Mouse (Mus musculus): ENCODE data around the gene Hist1h3e. TPM values are rescaled to one million over a fixed set of nuclear protein-coding genes. Genes with fewer than 3 reads are reported as not detected.
"Not testable (repeated sequence)": the region's sequence is repeated elsewhere in the genome, so short reads cannot be mapped to it uniquely, and the experiment has no call there.

Gene Hist1h3e
- total RNA-seq, 2 experiments from 2014 or later, result 40.1 to 50.4 TPM

DNA sequence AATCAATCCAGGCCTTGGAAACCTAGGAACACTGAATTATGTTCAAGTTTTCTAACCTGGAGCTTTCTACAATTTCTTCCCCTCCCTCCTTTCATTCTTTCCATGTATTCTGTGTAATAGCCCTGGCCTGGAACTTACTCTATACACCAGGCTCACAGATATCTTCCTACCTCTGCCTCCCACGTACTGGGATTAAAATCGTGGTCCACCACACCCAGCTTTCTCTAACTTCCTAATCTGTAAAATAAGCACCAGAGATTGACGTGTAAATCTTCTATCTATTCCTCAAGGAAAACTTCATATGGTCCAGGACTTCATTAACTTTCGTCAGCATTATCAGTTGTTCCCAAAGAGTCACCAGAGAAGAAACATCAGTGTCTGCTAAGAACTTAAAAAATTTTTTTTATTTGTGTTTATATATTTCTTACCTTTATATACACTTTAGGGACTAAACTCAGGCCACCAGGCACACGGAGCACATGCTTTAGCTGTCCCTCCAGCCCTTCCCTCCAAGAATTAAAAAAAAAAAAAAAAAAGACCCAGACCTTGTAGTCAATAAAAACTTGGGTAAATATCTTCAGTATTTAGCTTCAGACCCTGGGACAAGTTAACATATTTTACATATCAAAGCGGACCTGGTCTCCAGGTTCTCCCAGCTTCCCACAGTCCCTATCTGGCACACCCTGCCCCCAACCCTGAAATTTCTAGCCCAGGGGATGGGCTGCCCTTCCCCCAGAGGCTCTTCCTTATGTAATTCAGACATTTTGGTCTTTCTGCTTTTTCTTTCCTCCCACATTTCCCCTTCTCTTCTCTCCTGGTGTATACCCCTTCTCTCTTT, 20.3 kb upstream of the Hist1h3e start:
- TF ChIP-seq CTCF (IDR thresholded peaks at IDR 0.05), result no peak
- DNase-seq (ENCODE audit: extremely low spot score in 1 of 2, low spot score in 2 of 2), result no peak
- Histone ChIP-seq H3K4me3 (peak overlapping the region; percentile 76), H3K27ac (peak overlapping the region; percentile 80)
- intact Hi-C loops (cut with DNase I), result loop anchor here (2.0 to 10.0 kb wide), 5 partner anchors 115 to 1865 kb away; partner anchors contain the start of genes Hist1h1a, Hist1h1b, Hist1h1t and Hist1h2ai

DNA sequence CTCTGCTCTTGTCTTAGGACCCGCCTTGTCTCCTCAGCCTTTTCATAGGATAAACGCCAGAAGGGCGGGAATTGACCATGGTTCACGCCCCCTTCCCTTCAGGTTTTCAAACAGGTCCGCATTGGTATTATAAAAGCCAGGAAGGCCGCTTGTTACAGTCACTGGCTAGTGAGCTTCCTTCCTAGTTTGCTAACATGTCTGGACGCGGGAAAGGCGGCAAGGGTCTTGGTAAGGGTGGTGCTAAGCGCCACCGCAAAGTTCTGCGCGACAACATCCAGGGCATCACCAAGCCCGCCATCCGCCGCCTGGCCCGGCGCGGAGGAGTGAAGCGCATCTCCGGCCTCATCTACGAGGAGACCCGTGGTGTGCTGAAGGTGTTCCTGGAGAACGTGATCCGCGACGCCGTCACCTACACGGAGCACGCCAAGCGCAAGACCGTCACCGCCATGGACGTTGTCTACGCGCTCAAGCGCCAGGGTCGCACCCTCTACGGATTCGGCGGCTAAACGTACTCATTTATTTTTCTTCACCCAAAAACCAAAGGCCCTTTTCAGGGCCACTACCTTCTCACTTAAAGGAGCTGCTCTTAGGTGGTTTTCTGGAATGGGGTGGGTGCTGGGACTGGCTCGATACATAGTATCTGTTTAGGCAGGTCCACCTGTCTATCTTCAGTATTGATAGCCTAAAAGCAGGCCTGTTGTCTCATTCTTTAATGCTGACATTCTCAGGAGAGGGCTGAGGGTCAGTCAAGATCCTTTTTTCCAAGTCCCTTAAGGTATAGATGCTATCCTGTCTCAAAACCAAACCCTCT, 19.4 kb upstream of the Hist1h3e start, which contains the start of gene Hist1h4d:
Gene Hist1h4d, plus strand, starts transcription at position 191 of the 811 bp plus-strand sequence.
- intact Hi-C loops (cut with DNase I), result loop anchor here (2.0 to 10.0 kb wide), 5 partner anchors 116 to 1864 kb away; partner anchors contain the start of genes Hist1h1a, Hist1h1b, Hist1h1t and Hist1h2ai
- no peak for TF ChIP-seq CTCF (IDR thresholded peaks at IDR 0.05)
- Histone ChIP-seq H3K27ac (peak within 1 kb of the TSS; percentile 80), H3K4me3 (peak within 1 kb of the TSS; percentile 76)
- DNase-seq (ENCODE audit: extremely low spot score in 1 of 2, low spot score in 2 of 2), result peak; percentile 96 to 97

DNA sequence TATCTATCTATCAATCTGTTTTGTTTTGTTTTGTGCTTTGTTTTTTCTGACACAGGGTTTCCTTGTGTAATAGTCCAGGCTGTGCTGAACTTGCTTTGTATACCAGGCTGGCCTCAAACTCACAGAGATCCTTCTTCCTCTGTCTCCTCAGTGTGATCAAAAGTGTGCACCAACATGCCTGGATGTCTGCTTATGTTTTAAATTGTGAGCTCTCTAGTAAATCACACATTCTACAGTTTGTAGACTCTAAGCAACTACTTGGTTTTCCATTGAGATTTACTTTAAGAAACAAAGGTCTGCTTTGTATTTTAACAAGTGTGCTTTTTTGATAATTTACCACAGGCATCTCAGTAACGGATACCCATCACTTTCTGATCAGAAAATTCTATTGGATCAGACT, 15.7 kb upstream of the Hist1h3e start:
- no peak for TF ChIP-seq CTCF (IDR thresholded peaks at IDR 0.05)
- no peak for DNase-seq (ENCODE audit: extremely low spot score in 1 of 2, low spot score in 2 of 2)
- intact Hi-C loops (cut with DNase I), result no loop called here
- Histone ChIP-seq H3K4me3 (no peak overlapping the region), H3K27ac (no peak overlapping the region)

DNA sequence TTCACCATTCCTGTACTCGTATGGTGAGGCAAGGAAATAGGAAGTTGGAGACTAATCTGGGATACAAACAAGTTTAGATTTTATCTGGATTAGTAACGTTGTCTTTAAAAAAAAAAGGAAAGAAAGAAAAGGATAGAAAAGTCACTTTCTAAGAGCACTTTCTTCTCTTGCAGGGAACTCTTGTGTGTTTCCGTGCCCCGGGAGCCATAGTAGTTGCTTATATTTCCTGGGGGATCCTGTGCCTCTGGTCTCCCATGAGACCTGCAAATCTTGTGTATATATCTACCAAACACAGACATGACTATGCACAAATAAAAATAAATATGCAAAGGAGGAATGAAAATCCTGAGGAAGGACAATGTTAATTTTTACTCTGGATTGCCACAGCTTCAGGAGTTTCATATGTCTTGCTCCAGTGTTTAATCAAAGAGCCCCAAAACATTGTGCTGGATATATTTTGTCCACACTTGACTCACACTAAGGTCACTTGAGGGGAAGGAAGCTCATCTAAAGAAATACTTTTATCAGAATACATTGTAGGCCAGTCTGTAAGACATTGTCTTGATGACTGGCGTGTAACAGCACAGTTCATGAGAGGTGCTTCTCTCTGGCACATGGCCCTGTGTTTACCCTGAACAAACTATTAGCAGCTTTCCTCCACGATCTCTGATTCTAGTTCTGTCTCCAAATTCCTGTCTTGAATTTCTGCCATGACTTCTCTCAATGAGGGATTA, 14.9 kb upstream of the Hist1h3e start:
- no peak for TF ChIP-seq CTCF (IDR thresholded peaks at IDR 0.05)
- no peak overlapping the region for H3K27ac ChIP-seq
- DNase-seq (ENCODE audit: extremely low spot score in 1 of 2, low spot score in 2 of 2), result no peak
- H3K4me3 ChIP-seq, result no peak overlapping the region
- intact Hi-C loops (cut with DNase I), result no loop called here

DNA sequence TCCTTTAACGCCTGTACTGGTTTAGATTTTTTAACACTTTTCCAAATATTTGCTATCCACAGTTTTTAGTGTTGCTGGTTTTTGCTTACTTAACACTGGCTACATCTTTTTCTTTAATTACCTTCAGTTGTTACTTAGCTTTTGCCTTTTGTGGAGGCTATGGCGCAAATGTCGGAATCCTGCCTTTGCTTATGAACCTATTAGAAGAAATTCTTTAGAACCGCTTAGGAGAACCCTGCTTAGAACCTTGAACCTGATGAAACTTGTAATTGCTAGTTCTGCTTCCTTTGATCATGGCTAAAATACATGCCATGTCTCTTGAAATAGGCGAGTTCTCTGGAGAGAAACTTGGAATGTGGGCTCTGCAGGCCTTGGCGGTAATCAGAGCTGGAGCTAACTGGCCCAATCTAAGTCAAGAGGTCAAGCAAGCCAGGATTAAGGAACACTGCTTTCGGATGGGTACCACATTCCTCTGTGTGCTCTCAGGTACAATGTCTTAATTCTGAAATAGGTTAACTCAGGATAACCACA, 14.2 kb upstream of the Hist1h3e start:
- Histone ChIP-seq H3K27ac (peak overlapping the region; percentile 80), H3K4me3 (peak overlapping the region; percentile 42)
- no peak for TF ChIP-seq CTCF (IDR thresholded peaks at IDR 0.05)
- no peak for DNase-seq (ENCODE audit: extremely low spot score in 1 of 2, low spot score in 2 of 2)
- intact Hi-C loops (cut with DNase I), result no loop called here

DNA sequence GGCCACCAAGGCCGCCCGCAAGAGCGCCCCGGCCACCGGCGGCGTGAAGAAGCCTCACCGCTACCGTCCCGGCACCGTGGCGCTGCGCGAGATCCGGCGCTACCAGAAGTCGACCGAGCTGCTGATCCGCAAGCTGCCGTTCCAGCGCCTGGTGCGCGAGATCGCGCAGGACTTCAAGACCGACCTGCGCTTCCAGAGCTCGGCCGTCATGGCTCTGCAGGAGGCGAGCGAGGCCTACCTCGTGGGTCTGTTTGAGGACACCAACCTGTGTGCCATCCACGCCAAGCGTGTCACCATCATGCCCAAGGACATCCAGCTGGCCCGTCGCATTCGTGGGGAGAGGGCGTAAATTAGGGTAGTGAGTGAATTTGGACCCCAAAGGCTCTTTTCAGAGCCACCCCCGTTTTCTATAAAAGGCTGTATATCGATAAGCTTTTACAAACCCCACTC, 13.7 kb upstream of the Hist1h3e start:
- intact Hi-C loops (cut with DNase I), result not testable (repeated sequence)
- H3K27ac ChIP-seq, result peak overlapping the region; percentile 80

DNA sequence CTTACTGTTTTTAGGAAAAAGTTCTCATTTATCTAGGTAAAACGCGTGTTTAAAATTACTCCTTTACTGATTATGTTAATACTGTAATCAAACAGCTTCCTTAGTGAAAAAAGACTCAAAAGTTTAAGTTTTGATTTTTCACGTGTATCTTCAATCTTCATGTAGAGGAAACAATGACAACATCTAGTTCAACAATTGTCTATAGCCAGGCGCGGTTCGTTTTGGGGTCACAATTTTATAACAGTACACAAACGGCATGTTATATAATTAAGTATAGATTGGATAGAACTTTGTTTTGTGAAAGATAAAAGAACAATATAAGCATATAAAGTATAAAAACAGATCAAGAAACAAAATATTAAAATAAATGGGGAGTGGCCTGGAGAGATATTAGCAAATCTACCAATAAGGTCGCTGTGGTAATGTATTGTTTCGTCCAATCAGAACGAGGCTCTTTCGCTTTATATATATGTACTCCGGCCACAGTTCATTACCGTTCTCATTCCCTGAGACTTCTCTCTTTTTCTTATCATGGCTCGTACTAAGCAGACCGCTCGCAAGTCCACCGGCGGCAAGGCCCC, 13.2 kb upstream of the Hist1h3e start, which contains the start of gene Hist1h3d:
Gene Hist1h3d, plus strand, starts transcription at position 493 of the 581 bp plus-strand sequence.
- peak within 1 kb of the TSS; percentile 80 for H3K27ac ChIP-seq
- TF ChIP-seq CTCF (IDR thresholded peaks at IDR 0.05), result no peak
- intact Hi-C loops (cut with DNase I), result no loop called here
- H3K4me3 ChIP-seq, result peak within 1 kb of the TSS; percentile 42
- DNase-seq (ENCODE audit: extremely low spot score in 1 of 2, low spot score in 2 of 2), result peak; percentile 45 to 54

More for the DNA sequence above, 13.7 kb upstream of the Hist1h3e start:
- DNase-seq (ENCODE audit: extremely low spot score in 1 of 2, low spot score in 2 of 2), result peak in 1 of 2 experiments; percentile 26
- H3K4me3 ChIP-seq, result peak overlapping the region; percentile 42

DNA sequence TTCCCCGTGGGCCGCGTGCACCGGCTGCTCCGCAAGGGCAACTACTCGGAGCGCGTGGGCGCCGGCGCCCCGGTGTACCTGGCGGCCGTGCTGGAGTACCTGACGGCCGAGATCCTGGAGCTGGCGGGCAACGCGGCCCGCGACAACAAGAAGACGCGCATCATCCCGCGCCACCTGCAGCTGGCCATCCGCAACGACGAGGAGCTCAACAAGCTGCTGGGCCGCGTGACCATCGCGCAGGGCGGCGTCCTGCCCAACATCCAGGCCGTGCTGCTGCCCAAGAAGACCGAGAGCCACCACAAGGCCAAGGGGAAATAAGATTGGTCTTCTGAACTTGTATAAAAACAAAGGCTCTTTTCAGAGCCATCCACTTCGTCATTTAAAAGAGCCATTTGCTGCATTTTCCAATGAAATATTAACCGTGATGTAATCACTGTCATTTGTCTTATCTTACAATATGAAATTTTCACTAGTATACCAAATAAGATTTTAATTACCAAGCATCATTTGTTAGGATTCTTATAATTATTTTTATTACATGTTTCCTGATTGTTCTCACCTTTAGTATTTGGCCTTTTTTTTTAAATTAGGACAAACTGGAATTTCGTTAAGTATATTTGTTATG, 12.5 kb upstream of the Hist1h3e start:
- Histone ChIP-seq H3K27ac (peak overlapping the region; percentile 65), H3K4me3 (peak overlapping the region; percentile 42)
- not testable (repeated sequence) for DNase-seq (ENCODE audit: extremely low spot score in 1 of 2, low spot score in 2 of 2)
- intact Hi-C loops (cut with DNase I), result loop anchor here (5.0 kb wide), 1 partner anchor 42 kb away; the partner anchor contains the start of genes Hist1h2af and Hist1h4h

DNA sequence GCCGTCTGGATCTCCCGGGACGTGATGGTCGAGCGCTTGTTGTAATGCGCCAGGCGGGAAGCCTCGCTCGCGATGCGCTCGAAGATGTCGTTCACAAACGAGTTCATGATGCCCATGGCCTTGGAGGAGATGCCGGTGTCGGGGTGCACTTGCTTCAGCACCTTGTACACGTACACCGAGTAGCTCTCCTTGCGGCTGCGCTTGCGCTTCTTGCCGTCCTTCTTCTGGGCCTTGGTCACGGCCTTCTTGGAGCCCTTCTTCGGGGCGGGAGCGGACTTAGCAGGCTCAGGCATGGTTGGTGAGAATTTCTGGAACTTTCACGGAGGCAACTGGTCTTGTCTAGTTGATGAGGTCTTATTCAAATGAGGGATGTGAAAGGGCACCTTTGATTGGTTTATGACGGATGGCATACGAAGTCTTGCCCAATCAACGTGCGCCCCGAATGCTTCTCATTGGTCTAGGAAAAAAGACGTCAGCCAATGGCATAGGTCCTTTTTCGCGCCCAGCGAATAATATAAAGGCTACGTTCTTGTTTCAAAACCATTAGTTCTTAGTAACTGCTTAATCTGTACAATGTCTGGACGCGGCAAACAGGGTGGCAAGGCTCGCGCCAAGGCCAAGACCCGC, 11.8 kb upstream of the Hist1h3e start, which contains the start of the genes Hist1h2bf and Hist1h2ad:
Gene Hist1h2bf, minus strand, starts transcription at position 299 of the 627 bp plus-strand sequence.
Gene Hist1h2ad, plus strand, starts transcription at position 484 of the 627 bp plus-strand sequence.
- H3K4me3 ChIP-seq, result peak within 1 kb of the TSS; percentile 42
- H3K27ac ChIP-seq, result peak within 1 kb of the TSS; percentile 65
- intact Hi-C loops (cut with DNase I), result loop anchor here (5.0 kb wide), 1 partner anchor 42 kb away; the partner anchor contains the start of genes Hist1h2af and Hist1h4h
- peak; percentile 84 to 88 for DNase-seq (ENCODE audit: extremely low spot score in 1 of 2, low spot score in 2 of 2)

DNA sequence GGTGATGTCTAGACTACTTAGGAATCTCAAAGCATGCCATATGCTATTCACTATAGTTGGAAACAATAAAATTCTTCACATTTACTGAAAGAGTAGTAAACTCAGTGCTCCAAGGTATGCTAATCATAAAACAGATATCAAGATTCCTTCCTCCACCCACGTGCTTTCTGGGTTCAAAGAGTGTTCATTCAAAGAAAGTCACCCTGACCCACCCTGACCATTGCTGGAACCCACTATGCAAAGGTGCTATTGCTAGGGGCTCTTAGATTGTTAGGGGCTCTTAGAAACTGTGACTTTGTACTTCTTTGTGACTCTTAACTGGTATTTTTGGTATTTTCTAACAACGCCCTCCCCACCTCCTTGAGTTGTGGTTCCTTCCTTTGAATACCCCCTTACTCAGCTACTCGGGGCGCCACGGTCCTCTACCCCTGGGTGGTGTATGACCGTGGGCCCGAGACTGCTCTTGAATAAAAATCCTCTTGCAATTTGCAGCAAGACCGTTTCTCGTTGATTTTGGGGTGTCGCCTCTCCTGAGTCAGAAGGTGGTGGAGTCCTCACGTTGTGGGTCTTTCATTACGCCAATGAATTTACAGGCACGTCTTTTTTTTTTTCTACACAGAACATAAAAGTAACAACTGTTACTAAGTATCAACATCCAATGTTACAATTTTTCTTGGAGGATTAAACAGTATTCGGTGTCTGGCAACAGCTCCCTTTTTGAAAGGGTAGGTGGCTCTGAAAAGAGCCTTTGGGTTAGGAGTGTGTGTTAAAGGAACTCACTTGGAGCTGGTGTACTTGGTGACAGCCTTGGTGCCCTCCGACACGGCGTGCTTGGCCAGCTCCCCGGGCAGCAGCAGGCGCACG, 11.1 kb upstream of the Hist1h3e start:
- intact Hi-C loops (cut with DNase I), result loop anchor here (5.0 kb wide), 1 partner anchor 41 kb away; the partner anchor contains the start of genes Hist1h2af and Hist1h4h
- peak overlapping the region; percentile 86; the same call in 1 of the 2 replicates for H3K27ac ChIP-seq
- H3K4me3 ChIP-seq, result peak overlapping the region; percentile 55
- DNase-seq (ENCODE audit: extremely low spot score in 1 of 2, low spot score in 2 of 2), result not testable (repeated sequence)
